Mouse (Mus musculus) midbrain, embryonic 14.5 days (tissue): Measurements from ENCODE around the gene P2ry14. TPM values are rescaled to one million over a fixed set of nuclear protein-coding genes. Genes with fewer than 3 reads are reported as not detected.
"Not testable (repeated sequence)": the region's sequence is repeated elsewhere in the genome, so short reads cannot be mapped to it uniquely, and the experiment has no call there.

Source experiments
- ATAC-seq: fragments of 200-750 bp; cut with Nextera tagmentation; 2 replicates; pipeline ENCODE4 v1.8.0; 2017; ENCODE audit warnings: moderate number of reproducible peaks, moderate library complexity; ENCODE audit not compliant: low FRiP score, low TSS enrichment
- DNase-seq: peaks from one replicate; pipeline ENCODE4 v3.0.0-alpha.2; 2015
- H3K27ac ChIP-seq: fragments of 300-500 bp; sonication (generic); replicated peaks from 2 replicates; pipeline ENCODE4 v1.5.1; 2014; ENCODE audit warnings: mild to moderate bottlenecking, low read depth, low read length, moderate library complexity
- H3K27me3 ChIP-seq: fragments of 300-500 bp; sonication (generic); 2 replicates; pipeline ENCODE4 v1.6.1; 2014; ENCODE audit warnings: low read length, control low read depth, mixed read lengths; ENCODE audit not compliant: control insufficient read depth, insufficient read depth
- H3K36me3 ChIP-seq: fragments of 300-500 bp; sonication (generic); 2 replicates; pipeline ENCODE4 v1.6.1; 2014; ENCODE audit warnings: low read length, control low read depth; ENCODE audit not compliant: control insufficient read depth, insufficient read depth
- H3K4me1 ChIP-seq: fragments of 300-500 bp; sonication (generic); 2 replicates; pipeline ENCODE4 v1.6.1; 2014; ENCODE audit warnings: mild to moderate bottlenecking, antibody characterized with exemption, low read length, control low read depth; ENCODE audit not compliant: control insufficient read depth, insufficient read depth
- H3K4me2 ChIP-seq: fragments of 300-500 bp; sonication (generic); 2 replicates; pipeline ENCODE4 v1.6.1; 2014; ENCODE audit warnings: mild to moderate bottlenecking, low read length, moderate library complexity
- H3K4me3 ChIP-seq: fragments of 300-500 bp; sonication (generic); replicated peaks from 2 replicates; pipeline ENCODE4 v1.5.1; 2014; ENCODE audit warnings: low read depth, low read length
- H3K9ac ChIP-seq: fragments of 300-500 bp; sonication (generic); replicated peaks from 2 replicates; pipeline ENCODE4 v1.6.1; 2014; ENCODE audit warnings: mild to moderate bottlenecking, low read length, moderate library complexity
- H3K9me3 ChIP-seq: fragments of 300-500 bp; sonication (generic); 2 replicates; pipeline ENCODE4 v1.6.1; 2016; ENCODE audit warnings: low read length, control low read depth, mixed read lengths; ENCODE audit not compliant: control insufficient read depth
- WGBS: fragments of 180-500 bp; shearing (Covaris S2); extraction: QIAGEN DNeasy Blood & Tissue Kit; methylation state at CpG from one replicate; pipeline ENCODE4 v1.1.7; 2014; 5-methylcytosine and 5-hydroxymethylcytosine counted together
- polyA plus RNA-seq: library from polyadenylated mRNA; unstranded; fragments of >200 nt; fragmentation: Nextera tagmentation; extraction: Ambion mirVana; gene quantifications from 2 replicates; pipeline ENCODE4 v1.2.1, GENCODE M21; 2014

The P2ry14 gene
- polyA plus RNA-seq, 1 experiment from 2014 or later = 4.1 TPM

DNA sequence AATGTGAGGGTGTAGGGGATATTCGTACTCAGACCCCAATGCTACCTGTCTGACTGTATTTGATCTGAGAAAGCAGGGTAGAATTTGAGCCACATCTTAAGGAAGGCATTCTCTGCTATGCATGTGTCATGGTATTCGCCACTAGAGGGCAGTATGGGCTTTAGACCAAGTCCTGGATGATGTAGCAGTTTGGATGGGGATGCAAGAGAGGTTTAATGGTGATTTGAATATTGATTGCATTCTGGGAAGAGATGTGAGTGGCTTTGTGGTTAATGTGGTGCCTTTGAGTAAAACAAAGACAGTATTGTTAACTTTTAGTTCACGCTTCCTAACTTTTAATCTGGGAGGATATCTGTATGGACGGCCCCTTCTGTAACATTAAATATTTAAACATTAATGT, 74.1 kb downstream of the P2ry14 start:
- ATAC-seq = no peak

DNA sequence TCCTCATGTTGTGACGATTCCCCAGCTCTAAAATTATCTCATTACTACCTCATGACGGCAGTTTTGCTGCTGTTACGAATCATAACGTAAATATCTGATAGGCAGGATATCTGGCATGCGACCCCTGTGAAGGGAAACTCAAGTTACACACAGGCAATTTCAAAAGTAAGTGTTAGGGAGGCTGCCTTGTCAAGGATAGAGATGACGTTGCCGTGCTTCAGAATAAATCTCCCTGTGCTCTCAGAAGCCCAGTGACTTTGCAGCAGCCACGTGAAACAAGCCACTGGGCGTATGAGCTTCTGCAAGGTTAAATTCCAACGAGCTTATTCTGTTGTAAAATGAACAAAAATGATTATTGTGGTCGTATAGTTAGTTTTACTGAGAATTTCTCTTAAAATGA, 74.8 kb downstream of the P2ry14 start:
- 90% methylated on average over 11 of the region's 11 CpGs for WGBS
- H3K4me2 ChIP-seq = no peak overlapping the region
- H3K27me3 ChIP-seq = no peaks in the 10 kb centered on the region
- no peak overlapping the region for H3K27ac ChIP-seq
- H3K4me1 ChIP-seq = no peaks in the 10 kb centered on the region
- no peaks in the 10 kb centered on the region for H3K9me3 ChIP-seq
- H3K36me3 ChIP-seq = 0 out of 2 replicates have a peak, but pooled peaks cover 6% of the 10 kb centered on the region
- no peak overlapping the region for H3K9ac ChIP-seq
- ATAC-seq (no peak), DNase-seq (no peak)
- no peak overlapping the region for H3K4me3 ChIP-seq

More for the DNA sequence above, 74.1 kb downstream of the P2ry14 start:
- Histone ChIP-seq H3K9ac (no peak overlapping the region), H3K9me3 (no peaks in the 10 kb centered on the region), H3K4me3 (no peak overlapping the region), H3K27me3 (no peaks in the 10 kb centered on the region), H3K4me1 (no peaks in the 10 kb centered on the region), H3K36me3 (0 out of 2 replicates have a peak, but pooled peaks cover 6% of the 10 kb centered on the region), H3K4me2 (no peak overlapping the region), H3K27ac (no peak overlapping the region)
- DNase-seq = peak; percentile 75
- WGBS = 39% methylated on average over 4 of the region's 4 CpGs

DNA sequence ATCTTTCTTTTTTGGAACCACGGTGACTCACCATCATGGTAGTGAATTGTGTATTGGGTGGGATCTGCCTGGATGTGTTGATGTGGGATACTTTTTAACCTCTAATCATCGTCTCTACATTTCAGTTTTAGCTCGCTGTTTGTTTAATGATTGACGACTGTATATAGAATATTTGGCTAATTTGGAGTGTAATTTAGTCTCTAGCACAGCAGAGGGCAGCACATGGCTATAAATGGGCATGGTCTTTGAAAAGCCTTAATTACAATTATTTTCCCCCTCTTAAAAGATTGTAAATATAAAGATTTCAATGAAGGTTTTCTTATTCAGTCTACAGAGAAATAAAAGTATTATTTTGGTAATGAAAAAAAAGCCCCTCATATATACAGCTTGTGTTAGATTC, 76.1 kb downstream of the P2ry14 start:
- no peaks in the 10 kb centered on the region for H3K9me3 ChIP-seq
- H3K4me1 ChIP-seq = no peaks in the 10 kb centered on the region
- no peak overlapping the region for H3K27ac ChIP-seq
- H3K4me2 ChIP-seq = no peak overlapping the region
- ATAC-seq (no peak), DNase-seq (peak; percentile 56)
- H3K27me3 ChIP-seq = no peaks in the 10 kb centered on the region
- H3K4me3 ChIP-seq = no peak overlapping the region
- 0 out of 2 replicates have a peak, but pooled peaks cover 6% of the 10 kb centered on the region for H3K36me3 ChIP-seq
- H3K9ac ChIP-seq = no peak overlapping the region
- 61% methylated on average over 4 of the region's 4 CpGs for WGBS

DNA sequence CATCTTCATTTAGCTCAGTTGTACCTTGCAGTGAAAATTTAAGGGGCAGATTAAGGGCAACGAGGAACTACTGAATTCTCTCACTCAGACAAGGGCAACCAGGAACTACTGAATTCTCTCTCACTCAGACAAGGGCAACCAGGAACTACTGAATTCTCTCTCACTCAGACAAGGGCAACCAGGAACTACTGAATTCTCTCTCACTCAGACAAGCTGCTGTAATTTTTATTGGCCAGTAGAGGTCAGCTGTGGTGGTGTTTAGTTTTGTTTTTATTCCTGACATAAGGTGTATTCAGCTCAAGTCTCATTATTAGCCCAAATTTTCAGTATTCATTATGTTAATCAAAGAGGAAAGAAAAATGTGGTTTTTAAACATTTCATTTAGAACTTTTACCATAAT, 84.3 kb downstream of the P2ry14 start:
- H3K27ac ChIP-seq, H3K4me2 ChIP-seq, H3K4me3 ChIP-seq, H3K9me3 ChIP-seq, ATAC-seq, H3K4me1 ChIP-seq, H3K36me3 ChIP-seq, H3K9ac ChIP-seq, H3K27me3 ChIP-seq: not testable (repeated sequence)
- DNase-seq = peak; percentile 14
- 89% methylated on average over 1 of the region's 1 CpGs for WGBS

DNA sequence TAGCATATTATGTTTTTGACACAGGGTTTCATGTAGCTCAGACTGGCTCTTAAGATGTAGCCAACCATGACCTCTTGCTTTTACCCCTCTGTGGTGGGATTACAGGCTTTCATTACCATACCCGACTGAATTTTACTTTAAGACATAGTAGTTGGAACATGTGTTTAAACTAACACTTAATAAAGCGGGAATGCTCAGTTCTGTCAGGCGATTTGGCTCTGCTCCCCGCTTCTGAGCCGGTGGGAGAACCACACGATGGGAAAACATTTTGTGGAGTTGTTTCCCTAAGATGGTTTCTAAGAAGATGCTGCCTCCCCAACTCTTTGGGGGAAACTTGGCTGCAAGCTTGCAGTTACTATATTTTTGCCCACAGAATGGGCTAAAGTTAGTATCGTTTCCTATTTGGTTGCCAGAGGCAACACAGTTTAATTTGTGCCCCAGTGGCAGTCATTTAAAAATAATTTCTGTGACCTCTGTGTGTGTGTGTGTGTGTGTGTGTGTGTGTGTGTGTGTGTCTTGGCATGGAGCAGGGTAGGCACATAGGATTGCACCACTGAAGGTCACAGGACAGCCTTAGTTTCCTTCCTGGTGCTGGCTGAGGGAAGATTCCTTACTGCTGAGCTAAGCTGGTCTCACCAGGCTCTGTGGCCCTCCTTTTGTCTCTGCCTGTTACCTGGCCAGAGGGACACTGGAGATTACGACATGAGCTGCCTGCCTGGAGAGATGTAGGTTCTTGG, 86.7 kb downstream of the P2ry14 start:
- Histone ChIP-seq H3K4me3 (no peak overlapping the region), H3K36me3 (no peaks in the 10 kb centered on the region)
- ATAC-seq = no peak

DNA sequence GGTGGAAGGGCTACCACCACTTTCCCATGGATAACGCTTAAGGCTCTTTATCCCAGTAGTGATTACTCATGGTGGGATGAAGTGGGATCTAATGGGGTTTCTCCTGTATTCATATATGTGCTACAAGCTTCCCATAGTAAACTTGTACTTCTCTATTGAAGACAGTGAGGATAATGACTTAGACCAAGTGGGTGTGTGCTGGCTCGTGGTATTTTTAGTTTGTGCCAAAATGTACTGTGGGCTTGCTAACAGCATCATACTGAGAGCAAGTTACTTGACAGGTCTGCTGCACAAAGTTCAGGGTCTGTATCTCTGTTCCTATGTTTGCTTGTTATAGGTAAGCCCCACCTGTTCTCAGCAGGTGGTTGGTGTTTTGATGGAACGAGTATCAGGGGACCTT, 87.5 kb downstream of the P2ry14 start:
- 89% methylated on average over 3 of the region's 3 CpGs for WGBS

More for the DNA sequence above, 86.7 kb downstream of the P2ry14 start:
- 76% methylated on average over 8 of the region's 8 CpGs for WGBS
- no peaks in the 10 kb centered on the region for H3K27me3 ChIP-seq
- H3K27ac ChIP-seq = no peak overlapping the region
- H3K9me3 ChIP-seq = no peaks in the 10 kb centered on the region
- no peak overlapping the region for H3K9ac ChIP-seq
- H3K4me2 ChIP-seq = no peak overlapping the region
- DNase-seq = no peak
- H3K4me1 ChIP-seq = no peaks in the 10 kb centered on the region

More for the DNA sequence above, 87.5 kb downstream of the P2ry14 start:
- Histone ChIP-seq H3K27ac (no peak overlapping the region), H3K4me2 (no peak overlapping the region), H3K36me3 (no peaks in the 10 kb centered on the region), H3K4me1 (no peaks in the 10 kb centered on the region), H3K9ac (no peak overlapping the region), H3K9me3 (no peaks in the 10 kb centered on the region), H3K4me3 (no peak overlapping the region), H3K27me3 (no peaks in the 10 kb centered on the region)
- DNase-seq (no peak), ATAC-seq (no peak)

Other genes with a start within 250 kb of the P2ry14 start
- 6.2 and 6.5 TPM in 2 replicates for gene Med12l, start 147.8 kb downstream of the P2ry14 start, polyA plus RNA-seq
- 0.78 and 1.3 TPM in 2 replicates for gene Gpr171, start 51.8 kb downstream of the P2ry14 start, polyA plus RNA-seq
- gene Gpr87, start 41.5 kb upstream of the P2ry14 start, polyA plus RNA-seq = 0.20 and 0.26 TPM in 2 replicates
- gene P2ry13, start 57.3 kb upstream of the P2ry14 start, polyA plus RNA-seq = 0.85 and 1.4 TPM in 2 replicates
- gene P2ry12, start 109.3 kb upstream of the P2ry14 start, polyA plus RNA-seq = 4.5 and 5.6 TPM in 2 replicates
- gene Igsf10, start 190.8 kb upstream of the P2ry14 start, polyA plus RNA-seq = 2.9 and 3.5 TPM in 2 replicates